7 mouse cellular contexts compared by ENCODE assay signal in the genomic region with DNA sequence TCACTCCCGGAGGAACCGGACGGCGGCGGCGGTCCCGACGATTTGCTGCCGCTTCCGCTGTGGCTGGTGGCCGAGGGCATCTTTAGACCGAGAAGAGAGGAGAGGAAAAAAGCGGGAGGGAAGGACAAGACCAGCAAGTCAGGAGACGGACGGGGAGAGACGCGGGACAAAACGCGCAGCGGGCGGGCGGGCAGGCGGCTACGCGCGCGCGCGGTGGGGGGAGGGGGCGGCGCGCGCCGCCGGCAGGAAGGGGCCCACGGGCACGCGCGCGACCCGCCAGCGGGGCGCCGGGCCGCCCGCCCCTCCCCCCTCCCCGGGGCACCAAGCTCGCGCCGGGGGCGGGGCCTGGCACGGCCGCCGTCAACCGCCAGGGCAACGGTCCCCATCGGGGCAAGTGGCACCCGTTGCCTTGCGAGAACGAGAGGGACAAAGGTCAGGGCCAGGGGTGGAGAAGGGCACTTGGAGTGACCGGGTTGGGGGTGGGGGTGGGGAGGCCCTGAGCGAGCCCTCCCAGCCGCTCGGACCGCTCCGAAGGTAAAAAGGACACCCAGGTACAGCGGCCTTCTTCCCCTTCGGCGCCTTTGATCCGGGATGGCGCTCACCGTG. TPM values are rescaled to one million over a fixed set of nuclear protein-coding genes. Genes with fewer than 3 reads are reported as not detected.
A peak's percentile ranks its signal among the peaks of the same experiment; 100 is the strongest.
DNase-seq lines count a peak whose midpoint lies in the region; ATAC-seq lines count a peak whose summit lies in the region.

No protein-coding gene starts in this region.

- peak overlapping the region; percentile 94 for H3K4me3 ChIP-seq in intestine, embryonic 16.5 days (ENCODE audit: low read length)
- peak overlapping the region; percentile 97 for H3K4me3 ChIP-seq in midbrain, embryonic 10.5 days

- H3K4me2 ChIP-seq in intestine, embryonic 16.5 days (ENCODE audit: low read depth, low read length) = peak overlapping the region; percentile 48; the same call in 1 of the 2 replicates

- peak overlapping the region; percentile 100 for H3K27ac ChIP-seq in intestine, embryonic 16.5 days (ENCODE audit: low read length)
- H3K27ac ChIP-seq in midbrain, embryonic 10.5 days (replicated peaks) = peak overlapping the region; percentile 100

- H3K9ac ChIP-seq in intestine, embryonic 16.5 days (ENCODE audit: low read depth, low read length) = peak overlapping the region; percentile 97

- H3K9me3 ChIP-seq in intestine, embryonic 16.5 days (ENCODE audit: control insufficient read depth, low read length) = no peaks in the 10 kb centered on the region
- no peaks in the 10 kb centered on the region for H3K9me3 ChIP-seq in midbrain, embryonic 10.5 days (replicated peaks)

- no peaks in the 10 kb centered on the region for H3K27me3 ChIP-seq in intestine, embryonic 16.5 days (replicated peaks; ENCODE audit: control insufficient read depth, insufficient read depth, low read length)
- no peaks in the 10 kb centered on the region for H3K27me3 ChIP-seq in midbrain, embryonic 10.5 days (ENCODE audit: low read depth, poor library complexity, severe bottlenecking)

- peak; percentile 94 for DNase-seq in adrenal gland, adult 2 months
- peak; percentile 90 for DNase-seq in embryo, embryonic 10.5 days (ENCODE audit: low spot score)
- peak; percentile 83 for DNase-seq in gastrocnemius, postnatal 25 days
- peak; percentile 90 for DNase-seq in left cerebral cortex, postnatal 4 days
- peak; percentile 90 for DNase-seq in midbrain, embryonic 10.5 days (ENCODE audit: low spot score)
- DNase-seq in right cerebral cortex, postnatal 36 days (ENCODE audit: low spot score in 2 of 2) = peak; percentile 69 to 73

- peaks cover 17% of the 10 kb centered on the region for H3K4me1 ChIP-seq in intestine, embryonic 16.5 days (ENCODE audit: control insufficient read depth, insufficient read depth, low read length)
- H3K4me1 ChIP-seq in midbrain, embryonic 10.5 days = peaks cover 46% of the 10 kb centered on the region

- intact Hi-C loops in left cerebral cortex, postnatal 4 days (cut with DNase I) = no loop called here

- no peaks in the 10 kb centered on the region for H3K36me3 ChIP-seq in intestine, embryonic 16.5 days (ENCODE audit: control insufficient read depth, insufficient read depth, low read length)
- H3K36me3 ChIP-seq in midbrain, embryonic 10.5 days = peaks cover 37% of the 10 kb centered on the region

- WGBS in intestine, embryonic 16.5 days = under 1% methylated on average over 58 of the region's 72 CpGs
- under 1% methylated on average over 55 of the region's 72 CpGs for WGBS in midbrain, embryonic 10.5 days

- peak; percentile 82 for ATAC-seq in intestine, embryonic 16.5 days

RNA-seq across cellular contexts. Expression of gene Caprin1, which starts 0.5 kb away (rescaled TPM):
- 100 to 1,000 TPM; 356 to 495 TPM for total RNA-seq in adrenal gland, adult 2 months (2021)
- 224 and 272 TPM in 2 replicates for polyA plus RNA-seq in adrenal gland, adult 2 months (2012; rRNA removed)
- 100 to 1,000 TPM; 108 to 110 TPM for total RNA-seq in gastrocnemius, postnatal 25 days (2021)
- polyA plus RNA-seq in intestine, embryonic 16.5 days (2015; fragmentation: Nextera tagmentation; extraction: Ambion mirVana) = 220 and 232 TPM in 2 replicates
- 100 to 1,000 TPM; 537 to 571 TPM for total RNA-seq in left cerebral cortex, postnatal 4 days (2021)
- 508 and 536 TPM in 2 replicates for polyA plus RNA-seq in midbrain, embryonic 10.5 days (2016; fragmentation: Nextera tagmentation; extraction: Ambion mirVana)

RNA-seq across cellular contexts. Expression of gene Nat10, which starts 35.9 kb away (rescaled TPM):
- 10 to 100 TPM; 38.5 to 56.8 TPM for total RNA-seq in adrenal gland, adult 2 months (2021)
- polyA plus RNA-seq in adrenal gland, adult 2 months (2012; rRNA removed) = 43.3 and 58.2 TPM in 2 replicates
- 10 to 100 TPM; 14.7 to 15.3 TPM for total RNA-seq in gastrocnemius, postnatal 25 days (2021)
- 27.6 and 28.9 TPM in 2 replicates for polyA plus RNA-seq in intestine, embryonic 16.5 days (2015; fragmentation: Nextera tagmentation; extraction: Ambion mirVana)
- total RNA-seq in left cerebral cortex, postnatal 4 days (2021) = 10 to 100 TPM; 38.5 to 43.1 TPM
- 31.2 and 33.6 TPM in 2 replicates for polyA plus RNA-seq in midbrain, embryonic 10.5 days (2016; fragmentation: Nextera tagmentation; extraction: Ambion mirVana)

Comparison
In these comparisons a context has a peak if more than half of its experiments do, and no peak if none do; other contexts are left out.
1. Peak in every context shown above with its lines: DNase-seq, ATAC-seq, H3K4me3 ChIP-seq and H3K27ac ChIP-seq.